Mouse (Mus musculus): ENCODE measurements around the gene Psrc1.

Gene Psrc1

GRCm38 (mm10) chr3:108423844-108424801 is 40.5 kb downstream of the Psrc1 start:
- DNase-seq (ENCODE audit: low spot score in 2 of 2): peak in 1 of 2 experiments; percentile 14

- no peak for DNase-seq (ENCODE audit: low spot score in 2 of 2)
These were observed 41.4 kb downstream of the Psrc1 start for GRCm38 (mm10) chr3:108424944-108425623.

- DNase-seq (ENCODE audit: low spot score in 2 of 2): no peak
These were observed 42.0 kb downstream of the Psrc1 start for GRCm38 (mm10) chr3:108425624-108426018.

GRCm38 (mm10) chr3:108432542-108433187 is 49.0 kb downstream of the Psrc1 start:
- no peak for DNase-seq (ENCODE audit: low spot score in 2 of 2)

- DNase-seq (ENCODE audit: low spot score in 2 of 2): no peak
These were observed 49.7 kb downstream of the Psrc1 start for GRCm38 (mm10) chr3:108433188-108433880.

GRCm38 (mm10) chr3:108433881-108434495 is 50.3 kb downstream of the Psrc1 start:
- DNase-seq (ENCODE audit: low spot score in 2 of 2): no peak

GRCm38 (mm10) chr3:108435701-108436379 is 52.2 kb downstream of the Psrc1 start:
- no peak for DNase-seq (ENCODE audit: low spot score in 2 of 2)

GRCm38 (mm10) chr3:108436380-108436714 is 52.7 kb downstream of the Psrc1 start:
- DNase-seq (ENCODE audit: low spot score in 2 of 2): no peak
